Mouse (Mus musculus) olfactory bulb, adult 2 months (tissue): ENCODE results near the gene Zfp219. TPM values are rescaled to one million over a fixed set of nuclear protein-coding genes. Genes with fewer than 3 reads are reported as not detected.
A peak's percentile ranks its signal among the peaks of the same experiment; 100 is the strongest.

ENCODE experiments used
- H3K27ac ChIP-seq: fragments of 200-500 bp; 2 replicates; pipeline ENCODE4 v1.5.1; 2012; ENCODE audit warnings: low read depth, low read length; ENCODE audit not compliant: insufficient read depth
- H3K4me1 ChIP-seq: fragments of 200-500 bp; 2 replicates; pipeline ENCODE4 v1.6.1; 2012; ENCODE audit warnings: low read length; ENCODE audit not compliant: control insufficient read depth, insufficient read depth
- H3K4me3 ChIP-seq: fragments of 200-500 bp; 2 replicates; pipeline ENCODE4 v1.5.1; 2012; ENCODE audit warnings: mild to moderate bottlenecking, low read depth, low read length, moderate library complexity; ENCODE audit not compliant: insufficient read depth
- CTCF ChIP-seq: fragments of 200-500 bp; IDR thresholded peaks from 2 replicates; pipeline ENCODE4 v1.5.1; 2012; ENCODE audit warnings: low read depth, mild to moderate bottlenecking, low read length, moderate library complexity; ENCODE audit not compliant: insufficient read depth
- POLR2A ChIP-seq: fragments of 200-500 bp; IDR thresholded peaks from 2 replicates; pipeline ENCODE4 v1.6.1; 2012; ENCODE audit warnings: mild to moderate bottlenecking, low read depth, low read length, moderate library complexity; ENCODE audit not compliant: insufficient read depth
- WGBS: fragments of 180-500 bp; shearing (Covaris S2); methylation state at CpG from one replicate; pipeline ENCODE4 v1.1.7; 2018; 5-methylcytosine and 5-hydroxymethylcytosine counted together
- polyA plus RNA-seq: library from polyadenylated mRNA; stranded (reverse); fragments of >200 nt; gene quantifications from 2 replicates; pipeline ENCODE4 v1.2.4, GENCODE M21; 2012; ENCODE audit warnings: low replicate concordance; ENCODE audit not compliant: missing spikeins, insufficient read depth, insufficient read length

Gene Zfp219
- polyA plus RNA-seq, 1 experiment: not detected

- peaks cover 56% of the 10 kb centered on the region for H3K4me1 ChIP-seq
- 89% methylated on average over 23 of the region's 23 CpGs for WGBS
- no peak for TF ChIP-seq POLR2A
- TF ChIP-seq CTCF: no peak
- H3K27ac ChIP-seq: no peak overlapping the region
- no peak overlapping the region for H3K4me3 ChIP-seq
Observed at GRCm38 (mm10) chr14:52006771-52007170, 13.8 kb downstream of the Zfp219 start.

DNA sequence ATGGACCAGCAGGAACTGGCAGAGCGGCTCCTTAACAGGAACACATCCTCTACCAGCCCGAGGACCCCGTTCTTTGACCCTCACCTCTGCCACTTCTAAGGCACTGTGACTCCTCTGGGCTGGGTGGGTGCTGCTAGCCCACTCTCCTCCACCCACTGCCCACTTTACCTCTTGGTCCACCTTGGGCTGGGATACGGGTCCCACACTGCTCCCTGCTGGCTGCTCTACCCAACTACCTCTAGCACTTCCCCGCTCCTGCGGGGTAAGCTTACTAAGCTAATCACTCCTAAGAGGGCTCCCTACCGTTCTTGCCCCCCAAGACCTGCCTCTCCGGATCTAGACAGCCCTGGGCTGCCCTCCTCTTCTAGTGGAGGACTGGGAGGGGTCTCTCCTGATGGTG, 14.3 kb downstream of the Zfp219 start:
- Histone ChIP-seq H3K4me3 (no peak overlapping the region), H3K4me1 (peaks cover 56% of the 10 kb centered on the region), H3K27ac (no peak overlapping the region)
- 68% methylated on average over 8 of the region's 8 CpGs for WGBS
- TF ChIP-seq CTCF (peak; percentile 39; the same call in 1 of the 2 replicates), POLR2A (no peak)

GRCm38 (mm10) chr14:52005616-52006015, 14.9 kb downstream of the Zfp219 start:
- Histone ChIP-seq H3K4me1 (peaks cover 54% of the 10 kb centered on the region), H3K27ac (no peak overlapping the region), H3K4me3 (no peak overlapping the region)
- 44% methylated on average over 6 of the region's 6 CpGs for WGBS
- TF ChIP-seq POLR2A: no peak

DNA sequence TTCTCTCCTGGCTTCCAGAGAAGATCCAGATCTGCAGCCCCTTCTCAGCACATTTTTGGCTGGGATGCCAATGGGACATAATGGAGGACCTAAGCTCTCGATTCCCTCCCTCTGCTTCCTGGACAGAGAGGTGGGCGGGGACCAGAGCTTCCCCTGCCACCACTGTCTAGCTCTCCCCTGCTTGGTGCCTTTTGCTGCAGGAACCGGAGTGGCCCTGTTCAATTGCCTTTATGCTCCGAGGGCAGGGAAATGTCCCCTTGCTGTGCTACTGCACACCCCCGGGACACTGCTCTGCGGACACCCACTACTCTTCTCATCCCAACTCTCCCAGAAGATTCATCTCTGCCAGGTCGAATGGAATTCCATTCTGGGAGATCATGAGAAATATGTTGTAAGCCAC, 15.4 kb downstream of the Zfp219 start:
- no peak overlapping the region for H3K4me3 ChIP-seq
- H3K27ac ChIP-seq: peak overlapping the region; percentile 96
- H3K4me1 ChIP-seq: peaks cover 49% of the 10 kb centered on the region
- TF ChIP-seq POLR2A (no peak), CTCF (no peak)
- 44% methylated on average over 7 of the region's 7 CpGs for WGBS

GRCm38 (mm10) chr14:52003981-52004495, 16.5 kb downstream of the Zfp219 start:
- peaks cover 43% of the 10 kb centered on the region for H3K4me1 ChIP-seq
- H3K4me3 ChIP-seq: peak overlapping the region; percentile 68
- 4% methylated on average over 16 of the region's 16 CpGs for WGBS
- peak overlapping the region; percentile 96 for H3K27ac ChIP-seq
- TF ChIP-seq CTCF (no peak), POLR2A (no peak)

DNA sequence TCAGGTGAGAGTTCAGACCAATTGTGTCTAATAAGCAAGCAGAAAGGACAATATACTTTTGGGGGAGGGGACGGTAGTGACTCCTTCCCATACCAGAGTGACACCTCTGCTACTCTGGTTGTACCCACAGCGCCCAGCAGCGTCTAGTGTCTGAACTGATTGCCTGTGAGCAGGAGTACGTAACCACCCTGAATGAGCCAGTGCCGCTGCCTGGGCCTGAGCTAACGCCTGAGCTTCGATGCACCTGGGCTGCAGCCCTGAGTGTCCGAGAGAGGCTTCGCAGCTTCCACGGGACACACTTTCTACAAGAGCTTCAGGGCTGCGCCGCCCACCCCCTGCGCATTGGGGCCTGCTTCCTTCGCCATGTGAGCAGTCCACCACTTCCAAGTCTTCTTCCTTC, 23.1 kb downstream of the Zfp219 start:
- H3K4me3 ChIP-seq: no peak overlapping the region
- TF ChIP-seq POLR2A (no peak), CTCF (no peak)
- H3K27ac ChIP-seq: no peak overlapping the region

GRCm38 (mm10) chr14:51996866-51997265, 23.7 kb downstream of the Zfp219 start:
- no peak for TF ChIP-seq POLR2A
- 31% methylated on average over 17 of the region's 17 CpGs for WGBS
- H3K4me3 ChIP-seq: no peak overlapping the region
- H3K4me1 ChIP-seq: no peaks in the 10 kb centered on the region
- H3K27ac ChIP-seq: no peak overlapping the region

More for the DNA sequence above, 23.1 kb downstream of the Zfp219 start:
- H3K4me1 ChIP-seq: no peaks in the 10 kb centered on the region
- WGBS: 94% methylated on average over 14 of the region's 14 CpGs

DNA sequence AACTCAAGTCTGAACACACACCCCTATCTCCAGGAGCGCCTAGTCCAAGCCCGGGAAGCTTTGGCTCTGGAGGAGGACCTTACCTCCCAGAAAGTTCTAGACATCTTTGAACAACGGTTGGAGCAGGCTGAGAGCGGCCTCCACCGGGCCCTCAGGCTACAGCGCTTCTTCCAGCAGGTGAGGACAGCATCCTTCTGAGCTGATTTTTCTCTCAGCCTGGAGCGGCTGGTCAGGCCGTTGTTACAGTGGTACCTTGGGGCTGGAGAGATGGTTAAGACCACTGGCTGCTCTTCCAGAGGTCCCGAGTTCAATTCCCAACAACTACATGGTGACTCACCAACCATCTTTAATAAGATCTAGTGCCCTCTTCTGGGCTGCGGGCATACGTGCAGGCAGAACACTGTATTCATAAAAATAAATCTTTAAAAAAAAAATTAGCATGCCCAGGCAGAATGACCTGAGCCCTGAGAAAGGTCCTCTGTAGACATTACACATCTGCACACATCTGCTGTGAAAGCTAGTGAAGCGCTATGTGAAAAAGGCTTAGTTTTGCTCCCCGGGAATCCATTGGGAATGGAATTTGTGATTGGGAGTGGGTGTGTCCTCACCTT, 24.2 kb downstream of the Zfp219 start:
- Histone ChIP-seq H3K4me1 (no peaks in the 10 kb centered on the region), H3K27ac (no peak overlapping the region), H3K4me3 (no peak overlapping the region)
- WGBS: 83% methylated on average over 13 of the region's 13 CpGs
- no peak for TF ChIP-seq POLR2A

- WGBS: 78% methylated on average over 12 of the region's 12 CpGs
- H3K27ac ChIP-seq: no peak overlapping the region
- no peak for TF ChIP-seq CTCF
- TF ChIP-seq POLR2A: no peak
Observed at GRCm38 (mm10) chr14:51995219-51995871, 25.2 kb downstream of the Zfp219 start.

DNA sequence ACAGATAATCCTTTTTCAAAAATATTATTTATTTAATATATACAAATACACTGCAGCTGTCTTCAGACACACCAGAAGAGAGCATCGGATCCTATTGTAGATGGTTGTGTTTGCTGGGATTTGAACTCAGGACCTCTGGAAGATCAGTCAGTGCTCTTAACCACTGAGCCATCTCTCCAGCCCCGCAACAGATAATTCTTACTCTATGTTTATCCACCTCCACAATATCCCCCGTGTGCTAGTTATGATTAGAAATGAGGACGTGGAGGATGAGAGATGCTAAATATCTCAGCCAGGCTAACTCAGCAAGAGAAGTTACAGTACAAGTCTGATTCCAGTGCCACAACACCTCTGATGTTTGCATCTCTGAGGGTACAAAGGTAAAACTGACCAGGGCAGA, 26.1 kb downstream of the Zfp219 start:
- no peaks in the 10 kb centered on the region; the same call in 1 of the 2 replicates for H3K4me1 ChIP-seq
- no peak overlapping the region for H3K4me3 ChIP-seq
- 85% methylated on average over 4 of the region's 4 CpGs for WGBS
- no peak for TF ChIP-seq POLR2A
- TF ChIP-seq CTCF: no peak
- H3K27ac ChIP-seq: no peak overlapping the region

More at GRCm38 (mm10) chr14:51995219-51995871, 25.2 kb downstream of the Zfp219 start:
- H3K4me3 ChIP-seq: no peak overlapping the region
- no peaks in the 10 kb centered on the region for H3K4me1 ChIP-seq
